Mouse (Mus musculus): Measurements from ENCODE around the gene Trmt2b. TPM values are rescaled to one million over a fixed set of nuclear protein-coding genes. Genes with fewer than 3 reads are reported as not detected.
"Not testable (repeated sequence)": the region's sequence is repeated elsewhere in the genome, so short reads cannot be mapped to it uniquely, and the experiment has no call there.

Gene Trmt2b
- 10 to 100 TPM; 41.9 to 46.7 TPM for total RNA-seq (2021)
- long read RNA-seq, experiment 1, transcript Trmt2b-202 (13 exons, 3,119 nt) = major isoform, 46 of 65 reads
- long read RNA-seq, experiment 1, transcript Trmt2b-203 (14 exons, 3,128 nt) = minor isoform, 5 of 65 reads
- long read RNA-seq, experiment 1, partial matches to known transcripts = 5 of 65 reads
- long read RNA-seq, experiment 1, other reads (novel, unspliced or antisense) = 9 of 65 reads
- long read RNA-seq, experiment 2, transcript Trmt2b-202 (13 exons, 3,119 nt) = major isoform, 57 of 83 reads
- long read RNA-seq, experiment 2, partial matches to known transcripts = 10 of 83 reads
- long read RNA-seq, experiment 2, other reads (novel, unspliced or antisense) = 13 of 83 reads

GRCm38 (mm10) chrX:134276275-134277160 lies at the start of gene Trmt2b:
Trmt2b (minus strand) TSS chrX:134276984.
- peak; percentile 57 to 62 for DNase-seq (ENCODE audit: low spot score in 2 of 2)

GRCm38 (mm10) chrX:134319153-134319932 lies 42.6 kb upstream of the Trmt2b start:
- peak in 1 of 2 experiments; percentile 34 for DNase-seq (ENCODE audit: low spot score in 2 of 2)

GRCm38 (mm10) chrX:134311193-134311592 lies 34.4 kb upstream of the Trmt2b start:
- DNase-seq (ENCODE audit: low spot score in 2 of 2) = not testable (repeated sequence)

GRCm38 (mm10) chrX:134308275-134308634 lies 31.5 kb upstream of the Trmt2b start:
- DNase-seq (ENCODE audit: low spot score in 2 of 2) = no peak

- DNase-seq (ENCODE audit: low spot score in 2 of 2) = peak; percentile 74 to 78
Observed at GRCm38 (mm10) chrX:134307534-134308274, 30.9 kb upstream of the Trmt2b start, which contains the start of gene Cenpi. Cenpi (plus strand) TSS chrX:134308084.

- DNase-seq (ENCODE audit: low spot score in 2 of 2) = no peak
Observed at GRCm38 (mm10) chrX:134303287-134303686, 26.5 kb upstream of the Trmt2b start.

- no peak for DNase-seq (ENCODE audit: low spot score in 2 of 2)
Observed at GRCm38 (mm10) chrX:134300219-134300618, 23.4 kb upstream of the Trmt2b start.

- no peak for DNase-seq (ENCODE audit: low spot score in 2 of 2)
Observed at GRCm38 (mm10) chrX:134297195-134297594, 20.4 kb upstream of the Trmt2b start.

GRCm38 (mm10) chrX:134296737-134297136 lies 20.0 kb upstream of the Trmt2b start:
- no peak for DNase-seq (ENCODE audit: low spot score in 2 of 2)

GRCm38 (mm10) chrX:134296301-134296700 lies 19.5 kb upstream of the Trmt2b start:
- DNase-seq (ENCODE audit: low spot score in 2 of 2) = peak in 1 of 2 experiments; percentile 33

- no peak for DNase-seq (ENCODE audit: low spot score in 2 of 2)
Observed at GRCm38 (mm10) chrX:134287305-134287704, 10.5 kb upstream of the Trmt2b start.

- DNase-seq (ENCODE audit: low spot score in 2 of 2) = no peak
Observed at GRCm38 (mm10) chrX:134285791-134286190, 9.0 kb upstream of the Trmt2b start.

GRCm38 (mm10) chrX:134285102-134285501 lies 8.3 kb upstream of the Trmt2b start:
- DNase-seq (ENCODE audit: low spot score in 2 of 2) = no peak

GRCm38 (mm10) chrX:134280531-134280930 lies 3.7 kb upstream of the Trmt2b start:
- DNase-seq (ENCODE audit: low spot score in 2 of 2) = no peak

GRCm38 (mm10) chrX:134275715-134276114 lies 1.1 kb downstream of the Trmt2b start:
- DNase-seq (ENCODE audit: low spot score in 2 of 2) = peak; percentile 29 to 31

GRCm38 (mm10) chrX:134262129-134262528 lies 14.7 kb downstream of the Trmt2b start:
- no peak for DNase-seq (ENCODE audit: low spot score in 2 of 2)

GRCm38 (mm10) chrX:134261191-134261590 lies 15.6 kb downstream of the Trmt2b start:
- peak in 1 of 2 experiments; percentile 25 for DNase-seq (ENCODE audit: low spot score in 2 of 2)

GRCm38 (mm10) chrX:134248202-134248601 lies 28.6 kb downstream of the Trmt2b start:
- no peak for DNase-seq (ENCODE audit: low spot score in 2 of 2)

- DNase-seq (ENCODE audit: low spot score in 2 of 2) = no peak
Observed at GRCm38 (mm10) chrX:134245946-134246345, 30.8 kb downstream of the Trmt2b start.

- no peak for DNase-seq (ENCODE audit: low spot score in 2 of 2)
Observed at GRCm38 (mm10) chrX:134238266-134238665, 38.5 kb downstream of the Trmt2b start.
